Mouse (Mus musculus): ENCODE measurements around the gene Npas2. TPM values are rescaled to one million over a fixed set of nuclear protein-coding genes. Genes with fewer than 3 reads are reported as not detected.

Gene Npas2
- total RNA-seq, 2 experiments from 2014 or later = 6.2 to 7.6 TPM

DNA sequence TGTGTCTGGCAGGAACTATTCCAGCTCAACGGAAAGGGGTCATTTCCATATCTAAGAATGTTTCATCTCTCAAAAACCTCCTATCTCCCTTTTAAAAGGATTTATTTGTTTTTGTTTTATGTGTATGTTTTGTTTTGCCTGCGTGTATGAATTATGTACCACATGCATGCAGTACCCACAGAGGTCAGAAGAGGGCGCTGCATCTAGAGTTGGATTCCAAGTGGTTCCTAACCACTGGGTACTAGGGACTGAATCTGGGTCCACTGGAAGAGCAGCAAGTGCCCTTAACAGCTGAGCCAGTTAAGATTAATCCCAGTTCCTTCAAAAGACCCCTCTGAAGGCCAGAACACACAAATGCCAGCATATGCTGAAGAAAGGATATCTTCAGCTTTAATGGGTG lies 24.1 kb downstream of the Npas2 start:
- DNase-seq = no peak

GRCm38 (mm10) chr1:39228401-39228800 lies 34.9 kb downstream of the Npas2 start:
- no peak for DNase-seq

- DNase-seq = no peak
Measured at GRCm38 (mm10) chr1:39230021-39230420, 36.5 kb downstream of the Npas2 start.

DNA sequence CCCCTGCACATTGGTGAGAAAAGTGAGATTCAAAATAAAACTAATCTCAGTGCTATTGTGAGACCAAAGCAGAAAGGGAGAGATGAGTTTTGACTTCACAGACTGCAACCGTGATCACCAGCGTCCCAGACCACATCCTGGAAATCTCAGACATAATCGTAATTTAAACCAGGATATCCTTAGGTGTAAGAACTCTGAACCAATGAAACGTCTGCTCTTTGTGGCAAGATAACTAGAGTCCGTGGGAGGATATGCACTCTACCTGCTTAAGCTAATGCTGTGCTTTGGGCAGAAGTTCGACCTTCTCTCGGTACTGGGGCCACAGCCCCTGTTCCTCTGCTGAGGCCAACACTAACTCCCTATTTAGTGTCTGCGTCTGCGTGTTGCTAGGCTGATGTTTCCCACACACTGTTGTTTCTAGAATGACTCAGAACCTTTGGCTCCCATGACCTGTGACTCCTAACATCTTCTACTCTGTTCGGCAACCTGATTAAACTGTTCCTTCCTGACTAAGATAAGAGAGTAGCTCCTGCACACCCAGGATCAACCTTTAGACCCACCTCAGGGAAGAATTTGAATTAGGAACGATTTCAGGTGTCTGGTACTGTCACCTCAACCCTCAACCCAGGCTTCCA lies 41.4 kb downstream of the Npas2 start:
- DNase-seq = peak; percentile 16

GRCm38 (mm10) chr1:39237503-39238255 lies 44.1 kb downstream of the Npas2 start:
- no peak for DNase-seq

DNA sequence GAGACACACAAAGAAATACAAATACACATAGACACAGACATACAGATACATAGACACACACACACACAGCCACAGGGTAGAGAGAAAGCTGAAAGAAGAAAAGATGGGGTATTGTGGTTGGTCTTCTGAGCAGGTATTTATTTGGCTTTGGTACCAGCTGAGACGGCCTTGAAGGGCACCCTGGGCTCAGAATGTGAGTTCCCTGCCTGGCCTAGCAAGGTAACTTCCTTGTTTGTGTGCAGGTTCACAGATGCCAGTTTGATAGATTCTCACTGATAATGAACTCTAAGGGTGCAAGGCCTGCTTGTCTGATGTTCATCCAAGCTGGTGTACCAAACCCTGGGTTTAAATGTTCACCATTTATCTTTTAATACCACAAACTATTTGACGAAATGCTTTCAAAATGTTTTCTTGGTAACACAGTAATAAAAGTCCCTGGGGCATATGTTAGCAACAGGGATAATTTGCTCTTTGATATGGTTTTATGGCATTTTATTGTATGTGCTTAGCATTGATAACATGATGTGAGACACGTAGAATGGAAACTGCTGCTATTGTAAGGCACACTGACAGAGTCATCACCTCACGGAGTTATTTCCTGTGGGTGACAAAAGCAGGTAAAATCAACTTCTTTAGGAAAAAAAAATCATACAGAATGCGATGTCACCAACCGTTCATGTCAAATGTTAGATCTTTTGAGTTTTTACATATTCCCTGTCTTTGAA lies 47.5 kb downstream of the Npas2 start:
- no peak for DNase-seq

DNA sequence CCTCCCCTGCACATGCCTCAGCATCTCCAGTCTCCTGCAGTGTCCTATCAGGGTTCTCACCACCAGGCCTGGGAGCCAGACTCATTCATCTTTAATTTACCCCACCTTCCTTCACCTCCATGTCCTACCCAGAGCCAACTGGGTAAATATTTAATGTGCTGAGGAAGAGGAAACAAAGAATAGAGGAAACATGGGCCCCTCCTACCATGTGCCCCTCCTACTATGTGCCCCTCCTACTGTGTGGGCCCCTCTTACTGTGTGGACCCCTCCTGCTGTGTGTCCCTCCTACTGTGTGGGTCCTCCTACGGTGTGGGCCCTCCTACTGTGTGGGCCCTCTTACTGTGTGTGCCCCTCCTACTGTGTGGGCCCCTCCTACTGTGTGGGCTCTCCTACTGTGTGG lies 51.2 kb downstream of the Npas2 start:
- DNase-seq = no peak

DNA sequence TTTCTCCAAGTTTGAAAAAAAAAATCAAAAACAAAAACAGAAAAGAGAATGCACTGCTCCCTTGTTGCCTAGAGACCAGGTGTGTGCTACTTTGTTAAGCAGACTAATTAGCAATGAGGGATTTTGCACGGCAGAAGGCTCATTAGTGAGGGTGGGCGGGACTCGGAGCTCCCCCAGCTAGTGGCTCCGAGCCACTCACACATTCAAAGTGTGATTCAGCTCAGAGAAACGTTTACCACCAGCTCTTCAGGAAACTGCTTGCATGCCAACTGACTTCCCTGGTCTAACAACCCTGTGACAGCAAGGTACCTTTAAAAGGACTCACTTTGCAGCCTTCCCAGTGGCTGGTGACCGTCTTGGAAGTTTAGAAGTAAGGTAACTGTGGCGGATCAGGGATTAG lies 58.1 kb downstream of the Npas2 start:
- DNase-seq = no peak

- DNase-seq = peak; percentile 63
Measured at GRCm38 (mm10) chr1:39253771-39254170, 60.2 kb downstream of the Npas2 start.

- DNase-seq = no peak
Measured at GRCm38 (mm10) chr1:39256051-39256450, 62.5 kb downstream of the Npas2 start.

DNA sequence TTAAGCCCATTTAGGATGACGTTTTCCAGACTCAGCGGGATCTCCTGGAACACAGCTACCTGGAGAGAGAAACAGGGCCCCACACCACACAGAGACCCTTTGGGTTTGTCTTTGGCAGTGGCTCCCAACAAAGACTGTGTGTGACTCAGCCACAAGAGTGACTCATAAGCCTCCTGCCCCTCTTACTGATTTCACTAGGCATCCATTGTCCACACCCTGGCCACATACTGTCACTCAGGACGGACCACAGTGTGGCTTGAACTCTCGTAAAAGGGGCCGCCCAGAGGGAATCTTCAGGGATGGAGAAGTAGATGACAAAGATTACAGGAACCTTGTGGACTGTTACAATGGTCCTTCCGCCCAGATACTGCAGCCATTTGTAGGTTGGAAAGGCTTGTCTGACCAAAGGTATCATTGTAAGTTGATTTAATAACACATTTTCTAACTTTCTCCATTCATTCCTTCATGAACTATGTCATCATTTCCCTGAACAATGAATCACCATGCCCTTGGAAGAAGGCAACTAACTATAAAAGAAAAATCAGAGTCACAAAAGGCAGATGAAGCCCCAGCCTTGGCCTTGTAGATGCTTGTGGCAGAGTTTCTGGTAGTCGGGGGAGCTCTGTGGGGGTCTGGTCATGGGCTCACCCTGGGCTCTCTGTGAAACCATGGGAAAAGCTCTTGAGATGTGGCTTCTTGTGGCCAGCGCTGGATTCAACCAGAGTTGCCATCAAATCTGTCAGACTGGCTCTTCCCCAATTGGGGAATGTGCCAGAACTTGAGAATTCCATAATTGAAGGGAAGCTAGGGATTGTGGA lies 63.2 kb downstream of the Npas2 start:
- peak; percentile 13 for DNase-seq

DNA sequence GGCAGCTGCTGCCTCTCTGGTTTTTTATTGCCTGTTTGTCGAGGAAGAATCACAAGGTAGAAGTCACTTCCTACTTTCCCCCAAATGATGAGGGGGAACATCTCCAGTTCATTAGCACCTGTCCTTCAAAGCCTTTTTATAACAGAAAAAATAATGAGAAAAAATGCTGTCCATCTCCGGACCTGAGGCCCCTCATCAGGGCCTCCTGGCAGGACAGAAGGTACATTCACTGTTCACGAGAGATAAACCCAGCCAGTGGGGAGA lies 63.7 kb downstream of the Npas2 start:
- no peak for DNase-seq

- no peak for DNase-seq
Measured at GRCm38 (mm10) chr1:39259668-39260067, 66.1 kb downstream of the Npas2 start.

DNA sequence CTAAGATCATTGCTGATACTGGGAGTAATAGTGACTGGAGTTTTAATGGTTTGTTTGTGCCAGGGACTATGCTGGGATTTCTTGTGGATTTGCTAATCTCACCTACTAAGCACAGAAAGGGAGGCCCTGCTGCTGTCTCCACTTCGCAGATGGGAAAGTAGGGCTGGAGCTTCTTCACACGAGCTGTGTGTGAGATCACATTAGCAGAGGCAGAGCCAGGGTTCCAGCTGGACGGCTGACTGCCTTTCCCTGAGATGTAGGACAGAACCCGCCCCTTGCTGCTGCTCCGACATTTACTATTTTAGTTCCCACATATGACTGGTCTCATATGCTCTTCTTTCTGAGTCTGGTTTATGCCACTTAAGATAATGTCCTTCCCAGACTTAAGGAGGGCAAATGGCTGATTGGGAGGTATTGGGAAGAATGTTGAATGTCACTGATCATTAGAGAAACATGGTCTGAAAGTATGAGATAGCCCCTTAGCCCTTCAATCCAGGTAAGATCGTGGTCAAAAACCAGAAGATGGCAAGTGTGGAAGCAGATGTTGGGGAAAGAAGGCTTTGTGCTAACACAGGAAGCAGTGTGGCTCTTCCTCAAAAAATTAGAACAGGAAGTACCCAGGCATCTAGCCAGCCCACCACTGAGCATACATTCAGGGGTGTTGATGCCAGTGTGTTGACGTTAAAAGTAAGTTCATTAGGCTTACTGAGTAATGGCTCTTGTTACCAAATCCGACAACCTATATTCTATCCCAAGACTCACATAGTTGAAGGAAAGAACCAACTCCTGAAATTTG lies 66.8 kb downstream of the Npas2 start:
- no peak for DNase-seq

- DNase-seq = no peak
Measured at GRCm38 (mm10) chr1:39266843-39267512, 73.4 kb downstream of the Npas2 start.

DNA sequence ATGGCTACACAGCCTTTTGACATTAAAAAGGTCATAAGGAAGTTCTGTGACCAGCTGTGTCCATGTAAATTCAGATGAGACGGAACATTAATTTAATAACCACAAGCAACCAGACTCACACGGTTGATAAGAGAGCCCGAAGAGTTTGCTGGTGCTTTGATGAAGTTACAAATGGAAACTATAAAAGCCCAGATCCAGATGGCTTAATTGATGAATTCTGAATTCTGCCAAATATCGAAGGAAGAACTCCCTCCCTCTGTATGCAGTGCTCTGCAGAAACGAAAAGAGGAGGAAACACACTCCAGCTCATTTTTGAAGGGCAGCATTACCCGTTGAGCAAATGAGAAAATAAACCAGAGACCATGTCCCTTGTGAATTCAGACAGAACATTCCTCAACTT lies 79.4 kb downstream of the Npas2 start:
- no peak for DNase-seq

- no peak for DNase-seq
Measured at GRCm38 (mm10) chr1:39280391-39280790, 86.9 kb downstream of the Npas2 start.

- DNase-seq = peak; percentile 64
Measured at GRCm38 (mm10) chr1:39280989-39281875, 87.7 kb downstream of the Npas2 start.

- no peak for DNase-seq
Measured at GRCm38 (mm10) chr1:39281888-39282287, 88.4 kb downstream of the Npas2 start.

GRCm38 (mm10) chr1:39283323-39283722 lies 89.8 kb downstream of the Npas2 start:
- DNase-seq = no peak
